Mouse (Mus musculus) bone marrow, adult 2 months (tissue): ENCODE measurements around the gene Pxn. TPM values are rescaled to one million over a fixed set of nuclear protein-coding genes. Genes with fewer than 3 reads are reported as not detected.
"Not testable (repeated sequence)": the region's sequence is repeated elsewhere in the genome, so short reads cannot be mapped to it uniquely, and the experiment has no call there.

Source experiments
- H3K27ac ChIP-seq: fragments of 200-500 bp; 2 replicates; pipeline ENCODE4 v1.5.1; 2012; ENCODE audit warnings: low read depth, mild to moderate bottlenecking, control low read depth, inconsistent platforms, low read length; ENCODE audit not compliant: control insufficient read depth, poor library complexity, insufficient read depth
- H3K4me1 ChIP-seq: fragments of 200-500 bp; 2 replicates; pipeline ENCODE4 v1.6.1; 2011; ENCODE audit warnings: low read length; ENCODE audit not compliant: control insufficient read depth, insufficient read depth
- H3K4me3 ChIP-seq: fragments of 200-500 bp; replicated peaks from 2 replicates; pipeline ENCODE3; 2011; ENCODE audit warnings: mild to moderate bottlenecking, low read depth, low read length, control low read depth; ENCODE audit not compliant: control insufficient read depth
- CTCF ChIP-seq: fragments of 200-500 bp; IDR thresholded peaks from 2 replicates; pipeline ENCODE4 v1.5.1; 2011; ENCODE audit warnings: low read length, control low read depth; ENCODE audit not compliant: control insufficient read depth, insufficient read depth
- POLR2A ChIP-seq: fragments of 200-500 bp; IDR thresholded peaks from 2 replicates; pipeline ENCODE4 v1.6.1; 2011; ENCODE audit warnings: low read depth, mild to moderate bottlenecking, control low read depth, low read length, borderline replicate concordance; ENCODE audit not compliant: control insufficient read depth
- WGBS: fragments of 180-500 bp; shearing (Covaris S2); methylation state at CpG from one replicate; pipeline ENCODE4 v1.1.7; 2018; 5-methylcytosine and 5-hydroxymethylcytosine counted together
- polyA plus RNA-seq: library from polyadenylated mRNA; stranded (reverse); fragments of >200 nt; gene quantifications from 2 replicates; pipeline ENCODE4 v1.2.4, GENCODE M21; 2011; ENCODE audit warnings: low replicate concordance; ENCODE audit not compliant: missing spikeins, insufficient read depth, insufficient read length

Gene Pxn
- polyA plus RNA-seq, 1 experiment = 71.6 TPM

DNA sequence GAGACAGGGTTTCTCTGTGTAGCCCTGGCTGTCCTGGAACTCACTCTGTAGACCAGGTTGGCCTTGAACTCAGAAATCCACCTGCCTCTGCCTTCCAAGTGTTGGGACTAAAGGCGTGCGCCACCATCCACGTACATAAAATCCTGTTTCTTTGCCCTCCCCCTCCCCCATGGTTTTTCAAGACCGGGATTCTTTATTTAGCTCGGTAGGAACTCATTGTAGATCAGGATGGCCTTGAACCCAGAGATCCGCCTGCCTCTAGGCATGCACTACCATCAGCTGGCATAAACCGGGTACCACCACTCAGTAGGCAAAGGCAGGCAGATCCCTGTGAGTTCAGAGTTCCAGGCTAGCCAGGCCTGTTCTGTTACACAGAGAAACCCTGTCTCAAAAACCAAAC is 10.4 kb downstream of the Pxn start:
- H3K4me3 ChIP-seq = peak overlapping the region; percentile 18
- peaks cover 14% of the 10 kb centered on the region for H3K4me1 ChIP-seq
- TF ChIP-seq POLR2A = no peak
- no peak for TF ChIP-seq CTCF
- peak overlapping the region; percentile 92 for H3K27ac ChIP-seq
- WGBS = 21% methylated on average over 7 of the region's 7 CpGs

DNA sequence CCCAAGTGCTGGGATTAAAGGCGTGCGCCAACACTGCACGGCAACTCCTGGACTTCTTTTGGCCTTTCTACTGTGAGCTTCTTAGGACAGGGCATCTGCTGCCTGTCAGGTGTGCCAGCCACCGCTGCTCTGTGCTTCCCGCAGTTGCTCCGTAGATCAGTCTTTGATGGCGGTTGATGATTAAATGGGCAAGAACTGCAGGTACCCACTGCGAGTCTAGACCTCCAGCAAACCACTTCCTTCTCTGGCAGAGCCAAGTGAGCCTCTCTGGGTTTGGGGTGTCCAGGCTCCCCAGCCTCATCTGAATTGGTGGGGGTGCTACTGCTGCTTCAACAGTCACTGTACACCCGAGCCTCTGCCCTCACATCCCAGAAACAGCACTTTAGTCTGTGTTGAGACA is 11.0 kb downstream of the Pxn start:
- TF ChIP-seq CTCF (no peak), POLR2A (0 out of 2 replicates have a peak, but pooled peaks have one; percentile 34)
- Histone ChIP-seq H3K4me1 (peaks cover 14% of the 10 kb centered on the region), H3K4me3 (no peak overlapping the region), H3K27ac (peak overlapping the region; percentile 53)
- WGBS = 31% methylated on average over 9 of the region's 9 CpGs

DNA sequence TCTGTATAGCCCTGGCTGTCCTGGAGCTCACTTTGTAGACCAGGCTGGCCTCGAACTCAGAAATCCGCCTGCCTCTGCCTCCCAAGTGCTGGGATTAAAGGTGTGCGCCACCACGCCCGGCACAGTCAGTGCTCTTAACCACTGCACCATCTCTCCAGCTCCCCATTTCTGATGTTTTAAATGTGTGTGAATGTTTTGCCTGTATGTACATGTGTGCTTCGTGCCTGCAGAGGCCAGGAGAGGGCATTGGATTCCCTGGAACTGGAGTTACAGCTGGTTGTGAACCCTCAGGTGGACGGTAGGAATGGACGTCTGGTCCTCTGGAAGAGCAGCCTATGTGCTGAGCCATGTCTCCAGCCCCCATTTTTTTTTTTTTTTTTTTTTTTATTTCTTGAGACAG is 11.7 kb downstream of the Pxn start:
- peaks cover 14% of the 10 kb centered on the region for H3K4me1 ChIP-seq
- not testable (repeated sequence) for H3K4me3 ChIP-seq, H3K27ac ChIP-seq
- 89% methylated on average over 8 of the region's 8 CpGs for WGBS

DNA sequence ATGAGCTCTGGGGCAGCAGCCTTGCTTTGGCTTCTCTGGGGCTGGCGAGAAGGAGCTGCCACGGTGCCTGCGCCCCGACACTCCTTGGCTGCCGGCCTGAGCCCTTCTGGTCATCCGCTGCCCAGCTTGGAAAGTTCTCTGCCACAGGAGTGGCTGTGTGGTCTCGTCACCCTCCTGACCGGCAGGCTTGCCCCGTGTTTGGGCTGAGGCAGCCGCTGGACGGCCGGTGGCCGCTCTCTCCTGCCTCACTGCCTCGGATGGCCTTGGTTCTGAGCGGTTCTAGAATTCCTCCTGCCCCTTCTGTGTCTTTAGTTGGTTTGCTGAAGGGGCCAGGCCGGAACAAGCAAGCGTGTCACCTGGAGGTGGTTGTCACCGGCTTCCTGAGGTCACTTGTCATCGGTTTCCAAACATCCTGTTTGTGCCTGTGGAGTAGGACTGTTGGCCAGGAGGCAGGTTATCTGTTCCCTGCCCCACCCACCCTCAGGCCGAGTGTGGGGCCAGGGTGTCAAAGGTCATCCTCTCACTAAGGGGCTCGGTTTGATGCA is 13.9 kb downstream of the Pxn start:
- 30% methylated on average over 21 of the region's 21 CpGs for WGBS

DNA sequence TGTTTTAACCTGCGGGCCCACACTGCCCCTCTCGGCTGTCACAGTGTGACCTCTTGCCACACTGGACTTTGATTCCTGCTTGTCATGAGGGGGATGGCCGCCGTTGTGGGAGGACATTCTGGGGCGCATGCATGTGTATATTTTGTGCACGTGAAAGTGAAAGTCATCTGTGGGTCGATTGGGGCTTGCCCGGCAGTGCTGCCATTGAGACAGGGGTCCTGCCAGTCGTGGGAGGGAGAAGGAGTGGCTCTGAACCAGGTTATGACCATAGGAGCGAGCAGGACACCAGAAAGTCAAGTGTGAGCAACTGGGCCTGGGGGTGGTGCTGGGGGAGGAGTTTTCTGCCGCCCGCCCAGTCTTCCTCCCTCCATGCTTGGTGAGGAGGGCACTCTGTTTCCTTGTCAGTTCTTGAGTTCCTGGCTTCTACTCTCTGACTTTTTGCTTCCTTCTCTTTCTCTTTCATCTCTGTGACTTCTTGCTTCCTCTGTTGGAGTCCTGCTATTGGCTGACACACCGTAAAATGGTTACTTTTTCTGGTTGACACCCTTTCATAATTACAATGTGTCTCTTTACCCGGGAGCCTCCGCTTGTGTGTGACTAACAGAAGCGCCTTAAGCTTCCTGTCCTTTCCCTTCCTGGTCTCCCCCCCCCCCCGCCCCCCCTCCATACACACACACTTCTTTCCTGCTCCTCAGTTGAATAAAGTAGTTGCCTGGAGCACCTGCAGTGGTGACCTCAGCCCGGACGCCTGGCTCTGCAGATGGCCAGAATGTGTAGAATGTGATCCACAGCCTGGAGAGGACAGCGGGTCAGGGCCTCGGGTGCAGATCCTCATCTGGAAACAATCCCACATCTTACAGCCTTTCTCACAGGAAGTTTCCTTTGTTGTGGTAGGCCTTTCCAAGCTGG is 15.3 kb downstream of the Pxn start:
- Histone ChIP-seq H3K4me3 (peak overlapping the region; percentile 61), H3K4me1 (peaks cover 16% of the 10 kb centered on the region), H3K27ac (peak overlapping the region; percentile 43)
- TF ChIP-seq CTCF (no peak), POLR2A (no peak)
- 4% methylated on average over 21 of the region's 21 CpGs for WGBS

More for the DNA sequence above, 13.9 kb downstream of the Pxn start:
- H3K4me3 ChIP-seq = no peak overlapping the region
- H3K27ac ChIP-seq = peak overlapping the region; percentile 43
- peaks cover 16% of the 10 kb centered on the region for H3K4me1 ChIP-seq
- TF ChIP-seq CTCF (no peak), POLR2A (no peak)

DNA sequence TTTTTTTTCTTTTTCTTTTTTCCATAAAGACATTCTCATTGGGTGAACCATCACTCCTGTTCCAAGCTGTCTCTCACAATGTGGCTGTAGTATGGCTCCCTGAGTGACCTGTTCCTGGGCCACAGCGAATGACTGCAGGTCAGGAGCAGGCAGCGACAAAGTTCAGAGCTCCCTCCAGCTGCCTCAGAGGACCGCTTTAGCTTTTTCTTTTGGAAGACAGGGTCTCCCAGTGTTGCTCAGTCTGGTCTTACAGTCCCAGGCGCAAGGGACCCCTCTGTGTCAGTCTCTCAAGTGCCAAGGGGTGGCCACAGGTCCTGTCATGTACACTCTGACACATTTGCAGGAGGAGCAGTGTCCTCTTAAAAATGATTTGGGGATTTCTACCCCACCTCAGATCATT is 16.1 kb downstream of the Pxn start:
- Histone ChIP-seq H3K4me1 (peaks cover 13% of the 10 kb centered on the region), H3K27ac (no peak overlapping the region), H3K4me3 (no peak overlapping the region)
- TF ChIP-seq POLR2A (no peak), CTCF (no peak)
- 85% methylated on average over 4 of the region's 4 CpGs for WGBS

DNA sequence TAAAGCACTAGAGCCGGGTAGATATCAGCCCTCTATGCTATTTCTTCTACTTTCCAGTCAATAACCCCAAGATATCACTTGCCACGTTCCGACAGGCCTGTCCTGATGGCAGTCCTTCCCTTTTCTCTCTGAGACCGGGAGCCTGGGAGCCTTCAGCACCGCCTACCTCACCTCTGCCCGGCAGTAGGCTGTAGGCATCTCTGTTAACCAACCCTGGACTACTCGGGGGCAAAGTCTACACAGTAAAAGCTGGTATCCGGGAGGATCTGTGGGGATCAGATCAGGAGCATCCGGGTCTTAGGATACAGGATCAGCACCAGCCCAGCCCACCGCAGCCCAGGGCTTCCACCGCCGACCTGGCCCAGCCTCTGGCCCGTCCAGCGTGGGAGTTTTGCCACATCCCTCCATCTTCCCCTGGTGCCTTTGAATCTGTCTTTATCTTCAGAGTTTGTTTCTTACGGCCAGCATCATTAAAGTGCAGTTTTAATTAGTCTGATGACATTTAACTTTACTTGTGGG is 16.6 kb downstream of the Pxn start:
- 80% methylated on average over 15 of the region's 15 CpGs for WGBS
- TF ChIP-seq POLR2A (no peak), CTCF (no peak)
- Histone ChIP-seq H3K4me3 (no peak overlapping the region), H3K4me1 (peaks cover 11% of the 10 kb centered on the region), H3K27ac (no peak overlapping the region)

DNA sequence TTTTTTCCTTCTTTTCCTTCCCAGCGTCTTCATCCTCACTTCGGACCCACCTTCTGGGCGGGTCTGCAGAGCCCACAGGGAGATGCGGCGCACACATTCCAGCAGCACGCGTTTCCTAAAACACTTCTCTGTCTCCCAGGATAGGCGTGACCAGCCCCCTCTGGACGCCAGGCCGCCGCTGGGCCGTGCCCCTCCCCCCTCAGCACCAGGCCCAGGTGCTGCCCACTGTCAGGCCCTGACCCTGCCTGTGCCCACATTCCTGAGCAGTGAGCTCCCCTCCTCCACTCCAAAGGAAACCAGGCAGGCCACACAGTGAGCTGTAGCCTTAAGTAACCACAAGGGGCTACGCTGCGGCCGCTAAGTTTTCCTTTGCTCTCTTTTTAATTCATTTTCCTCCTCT is 17.5 kb downstream of the Pxn start:
- H3K27ac ChIP-seq = no peak overlapping the region
- TF ChIP-seq CTCF (no peak), POLR2A (no peak)
- H3K4me3 ChIP-seq = no peak overlapping the region
- WGBS = 47% methylated on average over 15 of the region's 15 CpGs
- peaks cover 13% of the 10 kb centered on the region for H3K4me1 ChIP-seq
